Mouse (Mus musculus) E14TG2a.4 (cell line): ENCODE data around the gene Cenpm.

Source experiments
- H3K27me3 ChIP-seq: 2 replicates; pipeline ENCODE4 v1.6.1; 2014; ENCODE audit warnings: low read length, control low read depth; ENCODE audit not compliant: insufficient read depth
- H3K36me3 ChIP-seq: 2 replicates; pipeline ENCODE4 v1.6.1; 2014; ENCODE audit warnings: low read length, control low read depth; ENCODE audit not compliant: insufficient read depth
- H3K4me1 ChIP-seq: replicated peaks from 2 replicates; pipeline ENCODE4 v1.6.1; 2014; ENCODE audit warnings: low read depth, low read length, control low read depth
- H3K4me3 ChIP-seq: replicated peaks from 2 replicates; pipeline ENCODE4 v1.5.1; 2014; ENCODE audit warnings: mild to moderate bottlenecking, low read length
- H3K9me3 ChIP-seq: 2 replicates; pipeline ENCODE4 v1.6.1; 2014; ENCODE audit warnings: low read length, control low read depth
- CTCF ChIP-seq: conservative IDR thresholded peaks from 2 replicates; pipeline ENCODE4 v1.5.1; 2014; ENCODE audit warnings: low read length
- NANOG ChIP-seq: IDR thresholded peaks from 2 replicates; pipeline ENCODE4 v1.6.1; 2014; ENCODE audit warnings: borderline replicate concordance, low read length, mixed read lengths
- POU5F1 ChIP-seq: IDR thresholded peaks from 2 replicates; pipeline ENCODE4 v1.6.1; 2014; ENCODE audit warnings: low read length, borderline replicate concordance

The Cenpm gene

GRCm38 (mm10) chr15:82198342-82198741, 46.2 kb downstream of the Cenpm start:
- H3K36me3 ChIP-seq = peaks cover 99% of the 10 kb centered on the region
- TF ChIP-seq CTCF = no peak
- no peak for TF ChIP-seq NANOG
- no peak for TF ChIP-seq POU5F1
- no peaks in the 10 kb centered on the region for H3K27me3 ChIP-seq
- H3K4me1 ChIP-seq = peaks cover 72% of the 10 kb centered on the region
- H3K4me3 ChIP-seq = no peak overlapping the region
- H3K9me3 ChIP-seq = no peaks in the 10 kb centered on the region

GRCm38 (mm10) chr15:82197937-82198336, 46.6 kb downstream of the Cenpm start:
- Histone ChIP-seq H3K27me3 (no peaks in the 10 kb centered on the region), H3K4me1 (peaks cover 72% of the 10 kb centered on the region), H3K4me3 (0 out of 2 replicates have a peak overlapping the region, but pooled peaks have one; percentile 2), H3K36me3 (peaks cover 99% of the 10 kb centered on the region), H3K9me3 (no peaks in the 10 kb centered on the region)
- TF ChIP-seq NANOG (no peak), CTCF (no peak), POU5F1 (no peak)

DNA sequence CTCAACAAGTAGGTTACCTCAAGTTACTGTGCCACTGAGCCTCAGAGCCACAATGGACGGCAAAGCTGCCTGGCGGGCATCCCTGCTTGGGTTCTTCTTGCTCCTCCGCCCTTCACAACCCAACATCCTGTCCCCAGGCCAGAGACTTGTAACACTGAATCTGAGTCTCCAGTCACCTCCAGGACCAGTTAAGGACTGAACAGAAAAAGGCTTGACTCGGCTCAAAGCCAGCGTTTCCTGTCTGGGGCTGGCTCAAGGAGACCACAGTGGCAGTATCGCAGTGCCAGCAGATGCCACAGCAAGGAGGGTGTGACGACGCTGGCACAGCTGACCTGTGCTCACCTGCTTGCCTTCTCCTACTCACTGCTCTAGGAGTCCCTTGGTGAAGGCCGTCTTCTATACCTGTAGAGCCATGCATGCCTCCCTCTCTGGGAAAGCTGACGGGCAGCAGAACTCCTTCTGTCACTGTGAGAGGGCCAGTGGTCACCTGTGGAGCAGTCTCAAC, 47.2 kb downstream of the Cenpm start:
- no peaks in the 10 kb centered on the region for H3K9me3 ChIP-seq
- TF ChIP-seq CTCF (no peak), POU5F1 (no peak), NANOG (no peak)
- H3K4me1 ChIP-seq = peaks cover 73% of the 10 kb centered on the region
- peaks cover 99% of the 10 kb centered on the region for H3K36me3 ChIP-seq
- no peak overlapping the region for H3K4me3 ChIP-seq
- no peaks in the 10 kb centered on the region for H3K27me3 ChIP-seq

DNA sequence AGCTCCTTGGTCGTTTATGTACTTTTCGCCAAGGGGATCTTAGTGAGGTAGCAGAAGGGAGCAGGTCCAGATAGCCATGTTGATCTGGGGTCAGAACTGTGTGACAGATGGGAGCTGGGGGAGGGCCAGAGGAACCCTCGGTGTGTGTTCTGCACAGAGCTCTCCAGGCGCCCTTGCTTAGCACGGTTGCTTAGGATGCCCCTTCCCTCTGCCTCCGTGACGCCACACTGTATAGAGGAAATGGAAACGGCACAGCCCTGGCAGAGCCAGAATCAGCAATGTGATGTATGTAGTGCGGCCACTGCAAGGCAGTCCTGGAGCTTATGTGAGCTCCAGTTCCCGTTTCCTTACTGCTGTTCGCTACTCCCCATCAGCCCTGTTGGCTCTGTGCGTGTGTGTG, 48.2 kb downstream of the Cenpm start:
- TF ChIP-seq CTCF (no peak), POU5F1 (no peak), NANOG (no peak)
- Histone ChIP-seq H3K4me3 (no peak overlapping the region), H3K36me3 (peaks cover 99% of the 10 kb centered on the region), H3K4me1 (peaks cover 76% of the 10 kb centered on the region), H3K9me3 (no peaks in the 10 kb centered on the region), H3K27me3 (no peaks in the 10 kb centered on the region)

- Histone ChIP-seq H3K4me1 (peaks cover 85% of the 10 kb centered on the region), H3K36me3 (peaks cover 95% of the 10 kb centered on the region), H3K27me3 (no peaks in the 10 kb centered on the region), H3K9me3 (no peaks in the 10 kb centered on the region), H3K4me3 (no peak overlapping the region)
- TF ChIP-seq POU5F1 (no peak), NANOG (no peak), CTCF (no peak)
These were observed 51.9 kb downstream of the Cenpm start for GRCm38 (mm10) chr15:82192617-82193016.

DNA sequence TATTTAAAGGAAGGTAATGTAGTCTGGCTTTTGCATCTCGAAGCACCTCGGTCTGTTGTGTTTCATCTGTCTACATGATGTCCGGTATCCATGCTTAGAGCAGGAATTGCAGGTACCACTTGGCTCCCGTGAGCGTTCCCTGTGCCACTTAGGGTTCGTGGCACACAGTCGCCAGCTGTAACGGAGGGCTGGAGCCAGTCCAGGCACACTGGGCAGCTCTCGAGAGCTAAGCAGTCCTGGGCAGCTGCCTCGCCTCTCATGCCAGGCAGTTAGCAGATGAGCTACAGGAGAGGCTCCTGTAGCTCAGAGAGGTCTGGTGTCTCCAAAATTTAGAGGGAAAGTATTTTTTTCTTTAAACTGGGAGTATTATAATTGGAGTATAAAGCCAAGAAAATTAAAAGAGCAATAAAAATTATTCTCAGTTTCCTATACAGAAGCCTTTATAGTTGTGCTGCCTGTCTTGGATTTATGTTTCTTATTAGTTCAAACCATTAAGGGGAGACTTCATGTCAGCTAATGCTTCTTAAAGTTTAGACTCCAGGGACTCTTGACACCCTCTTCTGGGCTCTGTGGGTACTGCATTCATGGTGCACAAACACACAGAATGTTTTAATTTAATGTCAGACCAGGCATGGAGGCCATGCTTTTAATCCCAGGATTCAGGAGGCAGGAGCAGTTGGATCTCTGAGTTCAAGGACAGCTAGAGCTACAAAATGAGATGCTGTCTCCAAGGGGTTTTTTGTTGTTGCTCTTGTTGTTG, 55.9 kb downstream of the Cenpm start:
- Histone ChIP-seq H3K4me1 (peaks cover 99% of the 10 kb centered on the region), H3K27me3 (no peaks in the 10 kb centered on the region), H3K36me3 (peaks cover 95% of the 10 kb centered on the region), H3K9me3 (no peaks in the 10 kb centered on the region), H3K4me3 (no peak overlapping the region; the same call in 1 of the 2 replicates)
- TF ChIP-seq CTCF (peak; percentile 96), POU5F1 (no peak), NANOG (no peak)

DNA sequence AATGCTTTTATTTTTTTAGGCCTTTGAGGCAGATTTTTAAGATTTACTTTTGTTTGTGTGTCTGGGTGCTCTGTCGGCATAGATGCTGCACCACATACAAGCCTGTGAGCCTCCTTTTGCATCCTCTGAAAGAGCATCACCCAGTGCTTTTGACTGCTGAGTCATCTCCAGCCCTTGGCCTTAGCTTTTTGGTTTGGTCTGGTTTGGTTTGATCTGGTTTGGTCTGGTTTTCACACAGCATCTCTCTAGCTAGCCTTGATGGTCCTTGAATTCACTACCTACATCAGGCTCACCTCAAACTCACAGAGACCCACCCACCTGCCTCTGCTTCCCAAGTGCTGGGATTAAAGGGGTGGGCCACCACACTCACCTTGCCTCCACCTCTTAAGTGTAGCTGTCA, 56.6 kb downstream of the Cenpm start:
- Histone ChIP-seq H3K4me1 (peaks cover 100% of the 10 kb centered on the region), H3K27me3 (no peaks in the 10 kb centered on the region), H3K9me3 (no peaks in the 10 kb centered on the region), H3K4me3 (no peak overlapping the region), H3K36me3 (peaks cover 95% of the 10 kb centered on the region)
- TF ChIP-seq CTCF (no peak), POU5F1 (no peak), NANOG (no peak; the same call in 1 of the 2 replicates)

GRCm38 (mm10) chr15:82187401-82187800, 57.1 kb downstream of the Cenpm start:
- peaks cover 96% of the 10 kb centered on the region for H3K4me1 ChIP-seq
- no peaks in the 10 kb centered on the region for H3K27me3 ChIP-seq
- peaks cover 95% of the 10 kb centered on the region for H3K36me3 ChIP-seq
- H3K9me3 ChIP-seq = peaks cover 2% of the 10 kb centered on the region; the same call in 1 of the 2 replicates
- no peak overlapping the region for H3K4me3 ChIP-seq
- TF ChIP-seq NANOG (no peak), POU5F1 (no peak), CTCF (peak; percentile 53)

DNA sequence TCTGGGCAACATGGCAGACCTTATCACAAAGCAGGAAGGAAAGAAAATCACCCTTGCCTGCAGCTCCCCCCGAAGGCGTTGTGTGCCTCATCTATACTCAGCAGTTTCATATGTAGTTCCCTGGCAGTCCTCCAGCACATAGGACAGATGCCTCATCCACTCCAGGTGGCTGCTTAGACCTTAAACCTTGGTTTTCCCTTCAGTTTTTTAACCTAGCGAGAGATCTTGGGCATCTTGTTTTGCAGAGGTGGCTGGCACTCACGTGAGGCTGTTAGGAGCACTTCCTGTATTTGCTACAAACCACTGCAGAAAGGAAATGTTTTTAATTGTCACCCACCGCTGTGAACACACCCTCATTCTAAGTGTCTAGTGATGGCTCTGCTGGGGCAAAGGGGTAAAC, 57.6 kb downstream of the Cenpm start:
- peaks cover 95% of the 10 kb centered on the region for H3K36me3 ChIP-seq
- no peaks in the 10 kb centered on the region for H3K27me3 ChIP-seq
- peaks cover 7% of the 10 kb centered on the region; the same call in 1 of the 2 replicates for H3K9me3 ChIP-seq
- TF ChIP-seq POU5F1 (no peak), NANOG (no peak), CTCF (no peak)
- H3K4me3 ChIP-seq = 0 out of 2 replicates have a peak overlapping the region, but pooled peaks have one; percentile 5
- peaks cover 93% of the 10 kb centered on the region for H3K4me1 ChIP-seq
